Mouse (Mus musculus) hindbrain, embryonic 12.5 days (tissue): ENCODE measurements around the gene 1110032A03Rik. TPM values are rescaled to one million over a fixed set of nuclear protein-coding genes. Genes with fewer than 3 reads are reported as not detected.

Experiments used
- ATAC-seq: fragments of 200-750 bp; cut with Nextera tagmentation; 2 replicates; pipeline ENCODE4 v1.8.0; 2017; ENCODE audit warnings: moderate TSS enrichment; ENCODE audit not compliant: low FRiP score
- H3K27ac ChIP-seq: fragments of 300-500 bp; sonication (generic); 2 replicates; pipeline ENCODE4 v1.5.1; 2016; ENCODE audit warnings: mild to moderate bottlenecking
- H3K27me3 ChIP-seq: fragments of 300-500 bp; sonication (generic); 2 replicates; pipeline ENCODE4 v1.6.1; 2016; ENCODE audit warnings: mild to moderate bottlenecking
- H3K36me3 ChIP-seq: fragments of 300-500 bp; sonication (generic); 2 replicates; pipeline ENCODE4 v1.6.1; 2016; ENCODE audit warnings: mild to moderate bottlenecking
- H3K4me1 ChIP-seq: fragments of 300-500 bp; sonication (generic); 2 replicates; pipeline ENCODE4 v1.6.1; 2016
- H3K4me2 ChIP-seq: fragments of 300-500 bp; sonication (generic); replicated peaks from 2 replicates; pipeline ENCODE4 v1.6.1; 2016; ENCODE audit warnings: mild to moderate bottlenecking
- H3K4me3 ChIP-seq: fragments of 300-500 bp; sonication (generic); 2 replicates; pipeline ENCODE4 v1.5.1; 2016; ENCODE audit warnings: mild to moderate bottlenecking
- H3K9ac ChIP-seq: fragments of 300-500 bp; sonication (generic); 2 replicates; pipeline ENCODE4 v1.6.1; 2016; ENCODE audit warnings: mild to moderate bottlenecking, moderate library complexity
- H3K9me3 ChIP-seq: fragments of 300-500 bp; sonication (generic); replicated peaks from 2 replicates; pipeline ENCODE4 v1.6.1; 2016; ENCODE audit warnings: mild to moderate bottlenecking
- WGBS: fragments of 180-500 bp; shearing (Covaris S2); methylation state at CpG from one replicate; pipeline ENCODE4 v1.1.7; 2016; 5-methylcytosine and 5-hydroxymethylcytosine counted together
- polyA plus RNA-seq: library from polyadenylated mRNA; unstranded; fragments of >200 nt; fragmentation: Nextera tagmentation; extraction: Ambion mirVana; gene quantifications from 2 replicates; pipeline ENCODE4 v1.2.1, GENCODE M21; 2016

1110032A03Rik gene
- polyA plus RNA-seq, 1 experiment from 2014 or later = 43.9 TPM

DNA sequence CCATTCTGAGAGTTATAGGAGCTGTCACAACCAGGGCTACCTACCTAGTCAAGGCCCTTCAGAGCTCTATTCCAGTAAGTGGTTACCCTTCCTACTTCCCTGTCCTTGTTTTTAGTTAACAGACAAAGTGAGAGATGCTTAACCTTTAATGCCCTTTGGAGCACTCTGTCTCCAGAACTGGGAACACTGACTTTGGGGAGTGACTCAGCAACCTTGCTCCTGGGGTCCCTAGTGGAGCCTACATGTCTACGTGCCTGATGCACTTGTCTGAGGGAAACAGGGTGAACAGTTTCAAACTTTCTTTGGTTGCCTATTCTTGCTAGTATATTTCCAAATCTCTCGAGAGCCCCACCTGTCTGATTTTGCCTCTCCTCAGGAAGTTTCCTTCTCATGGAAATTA lies 32.6 kb downstream of the 1110032A03Rik start:
- WGBS = 77% methylated on average over 2 of the region's 2 CpGs
- no peak overlapping the region for H3K27ac ChIP-seq
- no peak overlapping the region for H3K9ac ChIP-seq
- no peak for ATAC-seq
- H3K9me3 ChIP-seq = no peaks in the 10 kb centered on the region
- H3K36me3 ChIP-seq = no peaks in the 10 kb centered on the region
- H3K4me3 ChIP-seq = no peak overlapping the region
- H3K4me2 ChIP-seq = no peak overlapping the region
- peaks cover 23% of the 10 kb centered on the region for H3K27me3 ChIP-seq
- H3K4me1 ChIP-seq = peaks cover 15% of the 10 kb centered on the region

DNA sequence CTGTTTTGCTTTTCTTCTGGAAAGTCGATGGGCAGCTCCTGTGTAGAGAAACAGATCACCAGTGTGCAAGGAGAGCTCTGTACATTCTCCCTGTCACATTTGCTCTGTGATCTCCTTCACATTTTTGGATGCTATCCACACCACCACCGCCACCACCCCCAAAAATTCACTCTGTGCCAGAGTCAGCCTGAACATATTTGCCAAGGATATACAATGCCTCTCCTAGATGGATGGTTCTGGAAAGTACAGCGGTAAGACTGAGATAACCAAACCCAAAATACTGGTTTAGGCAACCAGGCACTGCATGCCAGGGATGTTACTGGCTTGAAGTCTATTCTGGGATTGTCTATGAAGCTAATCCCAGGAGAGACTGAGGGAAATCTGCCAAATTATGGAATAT lies 33.1 kb downstream of the 1110032A03Rik start:
- Histone ChIP-seq H3K4me2 (no peak overlapping the region), H3K27me3 (peaks cover 23% of the 10 kb centered on the region), H3K4me1 (peaks cover 15% of the 10 kb centered on the region), H3K9ac (no peak overlapping the region), H3K27ac (no peak overlapping the region), H3K36me3 (no peaks in the 10 kb centered on the region), H3K4me3 (no peak overlapping the region), H3K9me3 (no peaks in the 10 kb centered on the region)
- ATAC-seq = no peak
- WGBS = 83% methylated on average over 3 of the region's 3 CpGs

DNA sequence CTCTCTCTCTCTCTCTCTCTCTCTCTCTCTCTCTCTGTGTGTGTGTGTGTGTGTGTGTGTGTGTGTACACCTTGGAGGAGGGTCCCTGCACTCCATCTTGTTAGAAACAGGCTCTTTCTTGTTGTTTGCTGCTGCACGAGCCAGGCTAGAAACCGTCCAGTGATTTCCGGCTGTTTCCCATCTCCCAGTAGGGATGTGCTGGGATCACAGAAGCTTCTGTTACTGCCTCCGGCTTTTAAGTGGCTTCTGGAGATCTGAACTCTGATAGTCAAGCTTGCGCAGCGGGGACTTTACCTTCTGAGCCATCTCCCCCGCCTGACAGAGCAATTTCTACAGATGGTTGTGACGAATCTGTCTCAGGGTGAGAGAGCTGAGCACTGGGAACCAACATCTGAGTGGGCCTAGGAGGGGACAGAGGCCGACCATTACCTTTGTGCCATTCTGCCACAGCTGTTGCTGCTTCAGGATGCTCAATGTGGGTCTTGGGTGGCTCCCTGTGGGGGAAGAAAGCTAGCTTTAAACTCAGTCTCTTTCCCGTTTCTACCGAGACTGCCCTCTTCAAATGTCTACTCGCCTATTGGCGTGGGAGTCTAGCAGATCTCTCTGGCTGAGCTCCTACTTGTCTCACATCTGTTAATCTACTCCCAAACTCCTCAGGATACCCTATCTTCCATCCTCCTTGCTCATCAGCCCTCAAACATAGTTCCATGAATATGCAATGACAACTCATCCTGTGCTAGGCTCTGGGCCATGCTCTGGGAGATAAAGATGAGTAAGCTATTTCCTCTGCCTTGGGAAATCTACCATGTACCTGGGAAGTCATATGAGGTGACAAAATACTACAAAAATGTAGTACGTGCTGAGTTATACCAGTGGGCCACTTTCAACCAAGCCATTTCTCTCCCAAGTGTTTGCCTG lies 34.2 kb downstream of the 1110032A03Rik start:
- no peak for ATAC-seq
- WGBS = 93% methylated on average over 14 of the region's 14 CpGs

DNA sequence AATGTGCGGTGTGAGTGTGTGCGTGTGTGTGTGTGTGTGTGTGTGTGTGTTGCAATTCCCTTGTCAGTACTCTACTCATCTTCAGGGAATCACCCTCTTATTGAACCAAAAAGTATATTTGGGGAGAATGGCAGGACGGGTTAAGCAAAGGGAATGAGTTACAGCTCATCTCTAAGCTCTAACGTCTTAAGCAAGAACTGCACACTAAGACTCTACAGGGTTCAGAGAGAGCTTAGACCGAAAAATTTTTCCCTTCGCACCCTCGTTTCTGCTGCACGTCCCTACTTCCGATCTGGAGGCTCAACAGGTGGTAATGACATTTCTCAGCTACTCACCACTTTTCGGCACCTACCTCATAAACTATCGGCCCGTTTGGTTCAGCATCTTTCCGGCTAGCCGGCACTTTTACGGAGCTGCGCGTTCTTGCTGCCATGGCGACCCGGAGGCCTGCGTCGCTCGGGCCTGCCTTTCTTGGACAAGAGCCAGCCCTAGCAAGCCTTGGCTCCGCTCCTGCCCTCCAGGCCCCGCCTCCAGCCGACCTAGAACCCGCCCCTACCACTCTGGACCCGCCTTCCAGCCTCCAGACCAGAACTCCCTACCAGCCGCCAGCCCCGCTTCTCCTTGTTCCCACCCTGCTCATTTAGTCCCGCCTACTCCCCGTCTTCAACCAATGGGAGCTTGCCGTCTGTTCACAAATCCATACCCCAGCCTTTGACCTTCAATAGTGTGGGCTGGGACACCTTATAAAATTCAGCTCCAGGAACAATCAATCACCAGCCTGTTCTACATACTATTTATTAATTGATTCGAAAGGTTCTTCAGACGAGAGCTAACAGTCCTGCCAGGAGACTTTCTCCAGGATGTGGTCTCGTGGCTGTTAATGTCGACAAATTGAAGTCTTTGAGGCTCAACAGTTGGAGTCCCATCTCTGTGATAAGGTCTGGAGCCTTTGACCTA lies 36.1 kb downstream of the 1110032A03Rik start, which contains the start of gene Dixdc1:
Gene Dixdc1, minus strand, starts transcription at position 604 of the 957 bp plus-strand sequence.
- peak; percentile 97 for ATAC-seq
- H3K4me3 ChIP-seq = peak within 1 kb of the TSS; percentile 26
- H3K4me2 ChIP-seq = peak within 1 kb of the TSS; percentile 54

More for the DNA sequence above, 34.2 kb downstream of the 1110032A03Rik start:
- peaks cover 12% of the 10 kb centered on the region for H3K27me3 ChIP-seq
- H3K9me3 ChIP-seq = no peaks in the 10 kb centered on the region
- no peak overlapping the region for H3K4me3 ChIP-seq
- no peak overlapping the region for H3K9ac ChIP-seq
- peaks cover 11% of the 10 kb centered on the region for H3K4me1 ChIP-seq
- H3K4me2 ChIP-seq = no peak overlapping the region
- no peak overlapping the region for H3K27ac ChIP-seq
- H3K36me3 ChIP-seq = no peaks in the 10 kb centered on the region

DNA sequence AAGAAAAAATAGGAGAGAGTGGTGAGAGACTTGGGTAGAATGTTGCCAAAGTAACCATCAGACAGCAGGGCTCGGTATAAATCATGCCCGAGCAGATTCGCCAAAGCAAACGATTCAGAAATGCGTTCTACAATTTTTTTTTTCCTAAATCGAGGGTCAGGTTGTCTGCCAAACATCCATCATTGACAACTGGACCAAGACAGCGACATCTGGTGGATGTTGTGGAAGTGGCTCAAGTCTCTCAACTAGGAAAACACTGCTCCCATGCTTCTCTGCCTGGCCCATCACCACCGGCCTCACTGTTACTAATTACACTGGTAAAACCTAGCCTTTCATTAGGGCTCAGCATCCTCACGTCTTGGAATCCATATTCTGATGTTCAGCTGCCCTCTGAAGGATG lies 40.3 kb downstream of the 1110032A03Rik start:
- Histone ChIP-seq H3K4me2 (peak overlapping the region; percentile 34), H3K27me3 (no peaks in the 10 kb centered on the region; the same call in 1 of the 2 replicates), H3K9me3 (no peaks in the 10 kb centered on the region), H3K4me3 (no peak overlapping the region), H3K36me3 (no peaks in the 10 kb centered on the region), H3K9ac (no peak overlapping the region), H3K27ac (no peak overlapping the region), H3K4me1 (peaks cover 21% of the 10 kb centered on the region)
- 6% methylated on average over 9 of the region's 9 CpGs for WGBS
- ATAC-seq = no peak

More for the DNA sequence above, 36.1 kb downstream of the 1110032A03Rik start, which contains the start of gene Dixdc1:
- Histone ChIP-seq H3K27me3 (no peaks in the 10 kb centered on the region), H3K27ac (no peak within 1 kb of the TSS), H3K36me3 (no peaks in the 10 kb centered on the region), H3K9ac (peak within 1 kb of the TSS; percentile 39; the same call in 1 of the 2 replicates), H3K4me1 (peaks cover 9% of the 10 kb centered on the region), H3K9me3 (no peaks in the 10 kb centered on the region)
- WGBS = 12% methylated on average over 36 of the region's 36 CpGs

DNA sequence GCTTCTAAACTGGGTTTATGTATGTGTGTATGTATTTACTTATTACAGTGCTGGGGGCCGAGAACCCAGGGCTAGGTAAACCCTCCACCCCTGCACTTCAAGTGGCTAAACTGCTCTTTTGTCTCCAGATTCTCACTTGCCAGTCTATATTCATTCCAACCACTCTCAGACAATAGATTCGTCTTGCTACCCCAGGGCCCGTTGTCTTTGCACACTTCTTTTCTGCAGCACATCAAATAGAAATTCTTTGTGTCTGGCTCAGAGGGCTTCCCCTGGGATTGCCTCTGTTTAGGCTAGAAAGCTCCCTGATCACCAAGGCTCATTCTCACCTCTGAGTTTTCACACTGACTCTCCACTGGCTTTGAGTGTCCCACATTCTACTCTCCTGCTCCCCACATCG lies 42.8 kb downstream of the 1110032A03Rik start:
- ATAC-seq = no peak
- Histone ChIP-seq H3K4me1 (peaks cover 16% of the 10 kb centered on the region), H3K27ac (peak overlapping the region; percentile 49; the same call in 1 of the 2 replicates), H3K4me3 (no peak overlapping the region), H3K9ac (no peak overlapping the region), H3K36me3 (no peaks in the 10 kb centered on the region), H3K27me3 (no peaks in the 10 kb centered on the region; the same call in 1 of the 2 replicates), H3K9me3 (no peaks in the 10 kb centered on the region), H3K4me2 (no peak overlapping the region)
- WGBS = 9% methylated on average over 4 of the region's 4 CpGs

DNA sequence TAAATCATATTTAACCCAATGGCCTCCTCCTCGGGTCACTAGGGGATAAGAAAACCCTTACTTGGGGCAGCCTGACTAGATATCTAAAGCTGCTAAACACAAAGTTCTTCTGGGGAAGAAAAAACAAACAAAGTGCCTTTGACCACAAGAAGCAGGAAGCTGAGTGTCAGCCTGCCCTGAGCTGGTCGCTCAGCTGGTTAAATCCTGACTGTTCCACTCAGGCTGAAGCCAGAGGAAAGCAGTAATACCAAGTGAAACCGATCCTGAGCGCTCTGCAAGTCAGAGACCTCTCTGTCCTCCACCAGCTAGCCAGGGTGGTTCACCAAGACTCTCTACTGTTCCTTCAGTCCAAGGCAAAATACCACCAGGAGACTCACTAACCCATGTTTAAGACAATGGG lies 45.7 kb downstream of the 1110032A03Rik start:
- no peak overlapping the region for H3K9ac ChIP-seq
- H3K27me3 ChIP-seq = no peaks in the 10 kb centered on the region; the same call in 1 of the 2 replicates
- H3K27ac ChIP-seq = no peak overlapping the region
- WGBS = 54% methylated on average over 4 of the region's 4 CpGs
- ATAC-seq = no peak
- no peaks in the 10 kb centered on the region for H3K9me3 ChIP-seq
- no peaks in the 10 kb centered on the region for H3K36me3 ChIP-seq
- no peak overlapping the region for H3K4me2 ChIP-seq
- H3K4me3 ChIP-seq = no peak overlapping the region
- H3K4me1 ChIP-seq = peaks cover 44% of the 10 kb centered on the region

DNA sequence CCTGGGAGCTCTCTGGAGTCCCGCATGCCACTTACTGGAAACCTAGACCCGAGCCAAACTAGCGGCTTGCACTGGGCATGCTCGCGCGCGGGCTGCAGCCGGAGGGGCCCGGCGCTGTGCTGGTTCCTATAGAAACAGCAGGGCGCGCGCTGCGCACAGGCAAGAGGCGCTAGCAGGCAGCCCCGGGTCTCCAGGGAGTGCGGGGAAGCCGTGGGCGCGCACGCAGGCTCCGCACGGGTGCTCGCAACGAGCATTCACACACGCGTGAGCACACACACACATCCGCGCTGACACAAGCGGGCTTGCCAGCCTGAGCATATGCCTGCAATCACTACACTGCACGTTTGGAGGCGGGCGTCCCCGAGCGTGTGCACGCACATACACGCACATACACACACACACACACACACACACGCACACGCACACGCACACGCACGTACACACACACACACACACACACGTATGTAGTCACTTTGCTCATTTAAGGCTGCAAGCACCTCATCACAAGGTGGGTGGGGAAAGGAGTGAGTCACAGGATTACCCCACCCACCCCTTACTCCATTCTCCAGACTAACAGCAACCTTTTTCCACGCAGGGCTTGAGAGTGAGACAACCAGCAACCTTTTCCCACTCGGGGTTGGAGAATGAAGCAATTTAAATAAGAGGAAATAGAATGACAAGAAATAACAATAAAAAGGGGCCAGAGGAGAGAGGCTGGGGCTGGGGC lies 47.2 kb downstream of the 1110032A03Rik start:
- peak; percentile 96 for ATAC-seq
- H3K4me3 ChIP-seq = peak overlapping the region; percentile 53
- H3K4me1 ChIP-seq = peaks cover 54% of the 10 kb centered on the region
- H3K36me3 ChIP-seq = no peaks in the 10 kb centered on the region
- H3K27me3 ChIP-seq = no peaks in the 10 kb centered on the region
- WGBS = under 1% methylated on average over 45 of the region's 45 CpGs
- no peaks in the 10 kb centered on the region for H3K9me3 ChIP-seq
- peak overlapping the region; percentile 82 for H3K4me2 ChIP-seq
- H3K9ac ChIP-seq = peak overlapping the region; percentile 82
- peak overlapping the region; percentile 86 for H3K27ac ChIP-seq

DNA sequence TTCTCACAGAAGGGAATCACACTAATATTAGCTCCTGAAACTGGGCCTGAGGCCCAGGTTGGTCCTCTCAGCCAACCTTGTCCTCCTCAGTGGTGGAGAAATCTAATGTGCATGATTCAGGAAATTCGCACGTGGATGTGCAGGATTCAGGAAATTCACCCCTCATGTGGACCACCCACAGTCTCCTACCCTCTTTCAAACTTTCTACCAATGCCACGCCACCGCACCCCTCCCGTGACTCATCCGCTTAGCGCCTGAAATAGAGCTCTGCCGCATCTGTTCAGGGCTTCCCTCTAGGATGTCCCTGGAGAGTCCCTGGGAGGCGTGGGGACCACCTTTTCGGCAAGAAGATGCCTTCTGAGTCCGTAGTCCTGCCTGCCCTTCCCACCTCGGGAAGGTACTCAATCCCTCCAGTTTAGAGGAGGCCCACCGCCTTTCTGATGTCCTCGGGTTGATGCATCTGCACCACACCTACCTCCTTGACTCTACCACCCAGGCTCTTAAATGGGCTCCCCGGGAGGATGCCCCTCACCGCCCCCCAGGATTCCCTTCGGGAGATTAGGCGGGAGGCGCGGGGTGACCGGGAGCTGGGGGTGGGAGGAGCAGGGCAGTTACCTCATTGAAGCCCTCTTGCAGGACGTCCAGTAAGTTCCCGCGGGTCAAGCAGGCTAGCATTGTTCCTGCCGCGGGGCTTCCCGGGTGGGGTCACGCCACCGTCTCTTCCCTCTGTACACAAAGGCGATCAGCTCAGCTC lies 48.0 kb downstream of the 1110032A03Rik start:
- H3K4me1 ChIP-seq = peaks cover 53% of the 10 kb centered on the region

DNA sequence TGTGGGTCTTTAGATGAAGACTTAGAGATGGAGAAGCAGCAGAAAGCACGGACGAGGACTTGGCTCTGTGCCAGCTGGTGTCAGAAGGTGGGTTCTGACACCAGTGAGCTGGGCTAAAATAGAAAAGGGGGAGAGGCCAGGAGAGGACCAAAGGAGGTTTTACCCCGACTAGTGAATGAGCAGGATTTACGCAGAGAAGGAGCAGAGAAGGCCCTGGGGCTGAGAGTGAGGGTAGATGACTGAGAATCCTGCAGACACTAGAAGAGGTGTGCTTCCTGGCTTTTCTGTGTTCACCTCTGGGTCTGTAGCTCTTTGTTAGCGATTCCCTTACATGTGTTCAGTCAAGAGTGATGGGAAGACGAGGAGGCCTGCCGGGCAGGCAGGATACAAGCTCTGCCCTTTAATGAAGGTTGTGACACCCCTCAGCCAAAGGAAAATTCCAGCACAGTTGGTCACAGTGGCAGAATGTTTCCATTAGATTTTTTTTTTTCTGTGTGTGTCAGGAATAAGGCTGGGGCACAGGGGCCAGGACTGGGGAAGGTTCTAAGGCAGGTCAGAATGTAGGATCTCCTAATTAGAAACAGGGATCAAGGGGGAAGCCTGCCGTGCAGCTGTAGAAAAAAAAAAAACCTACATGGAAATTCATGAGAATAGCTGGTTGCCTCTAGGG lies 49.3 kb downstream of the 1110032A03Rik start:
- Histone ChIP-seq H3K27me3 (no peaks in the 10 kb centered on the region), H3K36me3 (no peaks in the 10 kb centered on the region), H3K4me3 (peak overlapping the region; percentile 53), H3K4me2 (peak overlapping the region; percentile 82), H3K27ac (peak overlapping the region; percentile 86), H3K4me1 (peaks cover 58% of the 10 kb centered on the region), H3K9ac (peak overlapping the region; percentile 82; the same call in 1 of the 2 replicates), H3K9me3 (no peaks in the 10 kb centered on the region)
- ATAC-seq = no peak
- 28% methylated on average over 8 of the region's 8 CpGs for WGBS

More for the DNA sequence above, 48.0 kb downstream of the 1110032A03Rik start:
- no peak; the same call in 1 of the 2 replicates for ATAC-seq
- peak overlapping the region; percentile 53 for H3K4me3 ChIP-seq
- WGBS = 2% methylated on average over 30 of the region's 30 CpGs
- H3K9me3 ChIP-seq = no peaks in the 10 kb centered on the region
- H3K36me3 ChIP-seq = no peaks in the 10 kb centered on the region
- peak overlapping the region; percentile 82 for H3K9ac ChIP-seq
- peak overlapping the region; percentile 86 for H3K27ac ChIP-seq
- peak overlapping the region; percentile 82 for H3K4me2 ChIP-seq
- H3K27me3 ChIP-seq = no peaks in the 10 kb centered on the region
